Mouse (Mus musculus): ENCODE results near the gene Grik2. TPM values are rescaled to one million over a fixed set of nuclear protein-coding genes. Genes with fewer than 3 reads are reported as not detected.

The Grik2 gene
- total RNA-seq, 2 experiments from 2014 or later = 78.8 to 81.4 TPM

- no peak for DNase-seq (ENCODE audit: extremely low spot score in 1 of 2, low spot score in 2 of 2)
- intact Hi-C loops (cut with DNase I) = no loop called here
Observed at GRCm38 (mm10) chr10:49136816-49137215, 651.8 kb downstream of the Grik2 start.

- DNase-seq (ENCODE audit: extremely low spot score in 1 of 2, low spot score in 2 of 2) = no peak
- intact Hi-C loops (cut with DNase I) = no loop called here
Observed at GRCm38 (mm10) chr10:49131311-49131710, 657.3 kb downstream of the Grik2 start.

- intact Hi-C loops (cut with DNase I) = no loop called here
- DNase-seq (ENCODE audit: extremely low spot score in 1 of 2, low spot score in 2 of 2) = no peak
Observed at GRCm38 (mm10) chr10:49050339-49050738, 738.2 kb downstream of the Grik2 start.

- intact Hi-C loops (cut with DNase I) = no loop called here
- no peak for DNase-seq (ENCODE audit: extremely low spot score in 1 of 2, low spot score in 2 of 2)
Observed at GRCm38 (mm10) chr10:49049391-49049790, 739.2 kb downstream of the Grik2 start.

All from left cerebral cortex, postnatal 10 days (tissue).